Mouse (Mus musculus): ENCODE measurements around the gene Usp32. TPM values are rescaled to one million over a fixed set of nuclear protein-coding genes. Genes with fewer than 3 reads are reported as not detected.

The Usp32 gene
- polyA plus RNA-seq, 1 experiment, result 41.4 TPM

DNA sequence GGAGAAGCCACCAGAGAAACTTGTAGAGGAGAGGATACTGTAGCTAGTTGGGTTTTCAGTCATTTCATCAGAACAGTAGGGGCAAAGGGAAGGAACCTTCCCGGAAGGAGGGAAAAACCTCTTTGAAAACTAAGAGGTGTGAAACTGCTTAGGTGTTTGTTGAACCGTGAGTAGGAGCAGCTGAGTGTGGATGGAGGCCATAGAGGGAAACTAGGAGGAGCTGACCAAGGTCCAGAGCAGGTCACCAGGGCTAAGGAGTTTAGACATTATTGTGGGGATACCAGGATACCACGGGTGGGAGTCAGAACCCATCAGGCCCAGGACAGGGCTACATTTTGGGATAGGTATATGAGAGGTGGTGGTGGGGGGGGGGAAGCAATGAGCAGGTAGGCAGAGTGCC lies 176.4 kb downstream of the Usp32 start:
- no peaks in the 10 kb centered on the region for H3K27me3 ChIP-seq (ENCODE audit: control insufficient read depth, insufficient read depth, low read length)
- TF ChIP-seq POLR2A (IDR thresholded peaks at IDR 0.05; ENCODE audit: borderline replicate concordance, insufficient read depth, low read length) (no peak), CTCF (IDR thresholded peaks at IDR 0.05; ENCODE audit: borderline replicate concordance, insufficient read depth, low read depth, low read length) (no peak)
- no peak for DNase-seq
- H3K27ac ChIP-seq (ENCODE audit: insufficient read depth, low read length), result no peak overlapping the region
- 78% methylated on average over 3 of the region's 3 CpGs for WGBS
- H3K4me1 ChIP-seq (ENCODE audit: control insufficient read depth, insufficient read depth, low read length), result peaks cover 52% of the 10 kb centered on the region
- no peak overlapping the region for H3K4me3 ChIP-seq (replicated peaks; ENCODE audit: insufficient read depth, low read depth, low read length)

DNA sequence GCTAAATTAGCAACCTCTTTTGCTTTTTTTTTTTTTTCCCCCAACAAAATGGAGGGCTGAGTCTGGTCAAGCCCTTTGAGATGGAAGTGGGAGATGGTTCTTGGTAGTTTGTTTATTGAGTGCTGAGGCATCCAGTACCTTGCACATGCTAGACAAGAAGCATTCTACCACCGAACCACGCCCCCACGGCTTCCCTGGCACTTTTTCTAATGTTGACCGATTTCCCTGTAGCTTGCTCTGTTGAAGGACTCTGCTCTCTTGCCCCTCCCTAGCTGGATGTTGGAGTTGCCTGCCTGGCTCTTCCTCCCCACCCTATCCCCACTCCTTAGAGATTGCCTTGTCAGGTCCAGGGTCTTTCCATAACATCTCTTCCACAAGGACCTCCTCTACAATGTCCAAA lies 177.4 kb downstream of the Usp32 start:
- TF ChIP-seq CTCF (IDR thresholded peaks at IDR 0.05; ENCODE audit: borderline replicate concordance, insufficient read depth, low read depth, low read length) (no peak), POLR2A (IDR thresholded peaks at IDR 0.05; ENCODE audit: borderline replicate concordance, insufficient read depth, low read length) (no peak)
- H3K4me3 ChIP-seq (replicated peaks; ENCODE audit: insufficient read depth, low read depth, low read length), result no peak overlapping the region
- H3K4me1 ChIP-seq (ENCODE audit: control insufficient read depth, insufficient read depth, low read length), result peaks cover 51% of the 10 kb centered on the region
- WGBS, result 37% methylated on average over 4 of the region's 4 CpGs
- H3K27me3 ChIP-seq (ENCODE audit: control insufficient read depth, insufficient read depth, low read length), result no peaks in the 10 kb centered on the region
- 0 out of 2 replicates have a peak overlapping the region, but pooled peaks have one; percentile 41 for H3K27ac ChIP-seq (ENCODE audit: insufficient read depth, low read length)
- no peak for DNase-seq

DNA sequence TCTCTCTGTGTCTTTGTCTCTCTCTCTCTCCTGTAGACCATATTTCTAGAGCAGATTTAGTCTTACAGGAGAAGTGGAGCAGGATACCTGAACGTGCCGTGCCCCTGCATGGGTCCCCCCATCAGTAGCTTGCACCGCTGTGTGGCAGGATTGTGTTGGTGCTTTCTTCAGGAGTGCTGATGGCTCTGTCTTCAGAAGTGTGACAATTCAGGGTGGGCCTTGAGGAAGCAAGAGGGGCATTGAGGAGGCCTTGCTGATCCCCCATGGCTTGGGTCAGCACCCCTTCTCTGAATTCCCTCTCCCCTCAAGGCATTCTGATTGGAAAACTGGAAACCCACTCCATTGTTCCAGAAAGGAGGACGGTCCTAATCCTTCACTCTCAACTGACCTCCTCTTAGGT lies 178.4 kb downstream of the Usp32 start:
- Histone ChIP-seq H3K4me1 (ENCODE audit: control insufficient read depth, insufficient read depth, low read length) (peaks cover 46% of the 10 kb centered on the region), H3K4me3 (replicated peaks; ENCODE audit: insufficient read depth, low read depth, low read length) (no peak overlapping the region), H3K27me3 (ENCODE audit: control insufficient read depth, insufficient read depth, low read length) (no peaks in the 10 kb centered on the region), H3K27ac (ENCODE audit: insufficient read depth, low read length) (peak overlapping the region; percentile 41)
- no peak for TF ChIP-seq POLR2A (IDR thresholded peaks at IDR 0.05; ENCODE audit: borderline replicate concordance, insufficient read depth, low read length)
- no peak for TF ChIP-seq CTCF (IDR thresholded peaks at IDR 0.05; ENCODE audit: borderline replicate concordance, insufficient read depth, low read depth, low read length)
- 85% methylated on average over 4 of the region's 4 CpGs for WGBS
- peak in 1 of 2 experiments; percentile 26 for DNase-seq

GRCm38 (mm10) chr11:84960780-84961179 lies 179.2 kb downstream of the Usp32 start:
- peak; percentile 61; the same call in 1 of the 2 replicates for TF ChIP-seq POLR2A (IDR thresholded peaks at IDR 0.05; ENCODE audit: borderline replicate concordance, insufficient read depth, low read length)
- TF ChIP-seq CTCF (IDR thresholded peaks at IDR 0.05; ENCODE audit: borderline replicate concordance, insufficient read depth, low read depth, low read length), result no peak
- Histone ChIP-seq H3K27me3 (ENCODE audit: control insufficient read depth, insufficient read depth, low read length) (no peaks in the 10 kb centered on the region), H3K27ac (ENCODE audit: insufficient read depth, low read length) (peak overlapping the region; percentile 79; the same call in 1 of the 2 replicates), H3K4me1 (ENCODE audit: control insufficient read depth, insufficient read depth, low read length) (peaks cover 45% of the 10 kb centered on the region), H3K4me3 (replicated peaks; ENCODE audit: insufficient read depth, low read depth, low read length) (peak overlapping the region; percentile 7)
- 8% methylated on average over 6 of the region's 6 CpGs for WGBS
- DNase-seq, result peak; percentile 88 to 97

DNA sequence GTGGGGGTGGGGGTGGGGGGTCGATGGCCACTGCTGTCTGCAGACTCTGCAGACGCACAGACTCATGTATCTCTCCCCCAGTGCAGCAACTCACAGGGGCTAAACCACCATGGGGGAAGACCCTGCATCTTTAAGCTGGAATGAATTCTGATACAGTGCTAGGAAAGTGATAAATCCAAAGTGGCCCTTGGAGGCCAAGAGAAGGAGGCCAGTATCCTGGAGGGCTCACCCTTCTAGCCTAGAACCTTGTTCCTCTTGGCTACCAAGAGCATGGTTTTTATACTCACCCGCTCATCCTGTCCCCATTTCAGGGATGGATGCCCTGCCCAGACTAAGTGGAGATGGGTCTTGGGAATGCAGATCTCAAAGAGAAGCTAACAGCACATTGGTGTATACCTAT lies 179.7 kb downstream of the Usp32 start:
- Histone ChIP-seq H3K27ac (ENCODE audit: insufficient read depth, low read length) (peak overlapping the region; percentile 100), H3K27me3 (ENCODE audit: control insufficient read depth, insufficient read depth, low read length) (no peaks in the 10 kb centered on the region), H3K4me1 (ENCODE audit: control insufficient read depth, insufficient read depth, low read length) (peaks cover 41% of the 10 kb centered on the region), H3K4me3 (replicated peaks; ENCODE audit: insufficient read depth, low read depth, low read length) (peak overlapping the region; percentile 85)
- DNase-seq, result no peak
- WGBS, result 15% methylated on average over 3 of the region's 3 CpGs
- TF ChIP-seq CTCF (IDR thresholded peaks at IDR 0.05; ENCODE audit: borderline replicate concordance, insufficient read depth, low read depth, low read length) (no peak), POLR2A (IDR thresholded peaks at IDR 0.05; ENCODE audit: borderline replicate concordance, insufficient read depth, low read length) (no peak)

- peak; percentile 82 to 89 for DNase-seq
- no peaks in the 10 kb centered on the region for H3K27me3 ChIP-seq (ENCODE audit: control insufficient read depth, insufficient read depth, low read length)
- WGBS, result under 1% methylated on average over 9 of the region's 9 CpGs
- peak overlapping the region; percentile 100 for H3K27ac ChIP-seq (ENCODE audit: insufficient read depth, low read length)
- H3K4me3 ChIP-seq (replicated peaks; ENCODE audit: insufficient read depth, low read depth, low read length), result peak overlapping the region; percentile 85
- H3K4me1 ChIP-seq (ENCODE audit: control insufficient read depth, insufficient read depth, low read length), result peaks cover 35% of the 10 kb centered on the region
- TF ChIP-seq POLR2A (IDR thresholded peaks at IDR 0.05; ENCODE audit: borderline replicate concordance, insufficient read depth, low read length), result peak; percentile 61; the same call in 1 of the 2 replicates
- TF ChIP-seq CTCF (IDR thresholded peaks at IDR 0.05; ENCODE audit: borderline replicate concordance, insufficient read depth, low read depth, low read length), result no peak
Measured at GRCm38 (mm10) chr11:84959701-84960181, 180.2 kb downstream of the Usp32 start.

DNA sequence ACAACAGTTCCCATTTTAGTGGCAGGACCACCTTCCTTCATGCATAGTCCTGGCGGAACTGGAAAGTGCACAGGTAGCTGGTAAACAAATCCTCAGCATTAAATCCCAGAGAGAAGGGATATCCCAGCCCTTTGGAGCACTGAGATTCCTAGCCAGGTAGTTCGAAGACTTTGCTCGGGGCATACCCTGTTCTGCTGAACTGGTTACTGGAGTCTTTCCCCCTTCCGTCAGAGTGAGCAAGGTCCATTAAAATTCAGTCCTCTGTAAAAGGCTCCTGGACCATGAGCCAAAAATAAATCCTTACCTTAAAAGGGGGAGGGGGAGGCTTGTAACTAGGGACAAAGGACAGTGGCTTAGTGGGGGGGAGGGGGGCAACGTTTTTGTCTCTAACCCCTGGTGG lies 180.8 kb downstream of the Usp32 start:
- Histone ChIP-seq H3K27me3 (ENCODE audit: control insufficient read depth, insufficient read depth, low read length) (no peaks in the 10 kb centered on the region), H3K4me3 (replicated peaks; ENCODE audit: insufficient read depth, low read depth, low read length) (peak overlapping the region; percentile 85), H3K4me1 (ENCODE audit: control insufficient read depth, insufficient read depth, low read length) (peaks cover 32% of the 10 kb centered on the region), H3K27ac (ENCODE audit: insufficient read depth, low read length) (peak overlapping the region; percentile 100)
- TF ChIP-seq POLR2A (IDR thresholded peaks at IDR 0.05; ENCODE audit: borderline replicate concordance, insufficient read depth, low read length), result no peak
- no peak for TF ChIP-seq CTCF (IDR thresholded peaks at IDR 0.05; ENCODE audit: borderline replicate concordance, insufficient read depth, low read depth, low read length)
- DNase-seq, result peak in 1 of 2 experiments; percentile 49
- 11% methylated on average over 5 of the region's 5 CpGs for WGBS

DNA sequence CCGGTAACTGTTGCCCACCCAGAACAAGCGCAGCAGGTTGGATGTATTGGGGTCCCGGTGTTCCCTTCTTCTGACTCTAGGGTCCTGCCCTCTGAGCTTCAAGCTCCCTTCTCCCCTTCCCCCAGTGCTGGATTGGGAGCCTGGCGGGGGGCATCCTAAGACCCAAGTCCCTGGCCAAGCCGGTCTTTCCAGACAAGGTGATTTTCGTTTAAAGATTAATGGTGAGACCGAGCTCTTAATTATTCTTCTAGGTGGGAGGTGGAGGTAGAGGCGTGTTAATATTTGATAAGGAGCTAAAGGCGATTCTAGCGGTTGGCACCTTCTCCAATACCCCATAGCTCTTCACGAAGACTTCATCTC lies 181.7 kb downstream of the Usp32 start:
- no peak for TF ChIP-seq POLR2A (IDR thresholded peaks at IDR 0.05; ENCODE audit: borderline replicate concordance, insufficient read depth, low read length)
- no peak for TF ChIP-seq CTCF (IDR thresholded peaks at IDR 0.05; ENCODE audit: borderline replicate concordance, insufficient read depth, low read depth, low read length)
- H3K27me3 ChIP-seq (ENCODE audit: control insufficient read depth, insufficient read depth, low read length), result no peaks in the 10 kb centered on the region
- H3K4me1 ChIP-seq (ENCODE audit: control insufficient read depth, insufficient read depth, low read length), result peaks cover 27% of the 10 kb centered on the region
- peak in 1 of 2 experiments; percentile 46 for DNase-seq
- H3K4me3 ChIP-seq (replicated peaks; ENCODE audit: insufficient read depth, low read depth, low read length), result peak overlapping the region; percentile 85
- WGBS, result 2% methylated on average over 11 of the region's 11 CpGs
- peak overlapping the region; percentile 100 for H3K27ac ChIP-seq (ENCODE audit: insufficient read depth, low read length)
